Mouse (Mus musculus): ENCODE data around the gene Nhp2. TPM values are rescaled to one million over a fixed set of nuclear protein-coding genes. Genes with fewer than 3 reads are reported as not detected.
"Not testable (repeated sequence)": the region's sequence is repeated elsewhere in the genome, so short reads cannot be mapped to it uniquely, and the experiment has no call there.

The Nhp2 gene
- total RNA-seq, 2 experiments from 2014 or later = 64.2 to 67.9 TPM

DNA sequence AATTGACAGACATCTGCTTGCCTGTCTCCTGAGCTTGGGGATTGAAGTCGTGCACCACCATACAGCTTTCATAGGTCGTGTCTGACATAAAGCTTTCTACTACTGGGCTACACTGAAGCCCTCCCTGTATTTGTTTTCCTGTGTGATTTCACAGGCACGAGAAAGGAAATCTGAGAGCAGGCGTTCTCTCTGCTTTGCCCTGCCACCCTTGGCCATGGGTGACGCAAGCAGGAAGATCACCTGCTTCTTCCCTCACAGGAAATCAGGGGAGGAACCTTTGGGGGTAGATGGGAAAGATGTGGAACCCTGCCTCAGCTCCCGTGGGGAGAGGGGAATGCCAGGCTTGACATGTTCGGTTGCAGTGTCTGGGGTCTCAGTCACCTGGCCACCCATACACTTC lies 38.8 kb downstream of the Nhp2 start:
- DNase-seq = no peak

- peak; percentile 64 for DNase-seq
These were observed 39.2 kb downstream of the Nhp2 start for GRCm38 (mm10) chr11:51658705-51659104.

- no peak for DNase-seq
These were observed 42.4 kb downstream of the Nhp2 start for GRCm38 (mm10) chr11:51661867-51662365.

GRCm38 (mm10) chr11:51662632-51663031 lies 43.1 kb downstream of the Nhp2 start:
- DNase-seq = no peak

DNA sequence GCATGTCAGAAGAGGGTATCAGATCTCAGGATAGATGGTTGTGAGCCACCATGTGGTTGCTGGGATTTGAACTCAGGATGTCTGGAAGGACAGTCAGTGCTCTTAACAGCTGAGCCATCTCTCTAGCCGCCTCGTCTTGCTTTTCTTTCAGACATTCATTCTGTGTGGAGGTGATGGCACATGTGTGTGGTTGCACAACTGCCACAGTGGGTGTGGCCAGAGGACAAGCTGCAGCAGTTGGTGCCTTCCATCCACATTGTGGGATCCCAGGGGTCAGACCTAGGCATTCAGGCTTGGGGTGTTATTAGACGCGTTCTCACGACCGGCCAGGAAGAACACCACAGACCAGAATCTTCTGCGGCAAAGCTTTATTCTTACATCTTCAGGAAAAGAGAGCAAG lies 45.2 kb downstream of the Nhp2 start:
- DNase-seq = not testable (repeated sequence)

DNA sequence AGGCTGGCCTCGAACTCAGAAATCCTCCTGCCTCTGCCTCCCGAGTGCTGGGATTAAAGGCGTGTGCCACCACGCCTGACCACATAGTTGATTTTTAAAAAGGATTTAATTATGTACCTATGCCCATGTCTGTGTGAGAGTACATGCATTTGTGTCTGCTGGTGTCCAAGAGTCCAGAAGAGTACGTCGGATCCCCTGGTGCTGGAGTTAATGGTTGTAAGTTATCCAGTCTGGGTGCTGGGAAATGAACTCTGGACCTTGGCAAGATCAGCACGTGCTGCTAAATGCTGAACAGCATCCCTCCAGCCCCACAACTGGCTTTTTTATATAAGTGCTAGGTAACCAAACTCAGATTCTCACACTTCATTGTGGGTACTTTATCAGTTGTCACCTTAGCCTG lies 51.3 kb downstream of the Nhp2 start:
- DNase-seq = no peak

- no peak for DNase-seq
These were observed 51.8 kb downstream of the Nhp2 start for GRCm38 (mm10) chr11:51671376-51671775.

DNA sequence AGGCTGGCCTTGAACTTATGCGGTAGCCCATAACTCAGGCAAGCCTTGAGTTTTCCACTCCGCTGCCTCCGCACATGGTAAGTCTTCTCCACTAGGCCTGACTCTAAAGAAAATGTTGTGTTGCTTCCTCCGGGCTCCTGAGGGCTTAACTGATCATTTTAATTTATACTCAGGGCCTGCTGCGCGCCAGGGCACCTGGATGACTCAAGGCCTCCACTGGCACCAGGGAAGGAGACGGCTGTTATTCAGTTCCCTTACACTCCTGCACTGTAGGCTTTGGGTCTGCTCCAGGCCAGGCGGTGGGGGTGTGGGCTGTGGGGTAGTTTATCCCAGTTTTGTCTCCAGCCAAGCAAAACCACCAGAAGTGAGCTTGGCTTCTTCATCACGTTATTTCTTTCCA lies 53.8 kb downstream of the Nhp2 start:
- DNase-seq = peak; percentile 43

Other genes with a start within 250 kb of the Nhp2 start
- 10 to 100 TPM; 22.9 to 31.1 TPM for gene Phykpl, start 35.0 kb upstream of the Nhp2 start, total RNA-seq (2021)
- 100 to 1,000 TPM; 278 to 298 TPM for gene Hnrnpab, start 12.9 kb upstream of the Nhp2 start, total RNA-seq (2021)
- gene Rmnd5b, start 16.2 kb downstream of the Nhp2 start, total RNA-seq (2021) = 10 to 100 TPM; 33.2 to 34.6 TPM
- 10 to 100 TPM; 16.2 to 26.3 TPM for gene N4bp3, start 31.1 kb downstream of the Nhp2 start, total RNA-seq (2021)
- 1 to 10 TPM; 1.1 to 3.5 TPM for gene D930048N14Rik, start 31.2 kb downstream of the Nhp2 start, total RNA-seq (2021)
- gene 0610009B22Rik, start 69.1 kb downstream of the Nhp2 start, total RNA-seq (2021) = 10 to 100 TPM; 46.9 to 48.8 TPM
- gene Sec24a, start 143.9 kb downstream of the Nhp2 start, total RNA-seq (2021) = 10 to 100 TPM; 29.2 to 31.6 TPM
- 100 to 1,000 TPM in 1 of 2 experiments, 10 to 100 TPM in 1; 89.4 to 100 TPM for gene Sar1b, start 144.0 kb downstream of the Nhp2 start, total RNA-seq (2021)
- gene Jade2, start 237.9 kb downstream of the Nhp2 start, total RNA-seq (2021) = 10 to 100 TPM; 10.7 to 11.4 TPM

Data from adrenal gland, postnatal 10 days (tissue).